Mouse (Mus musculus): ENCODE measurements around the gene 4930455H04Rik. TPM values are rescaled to one million over a fixed set of nuclear protein-coding genes. Genes with fewer than 3 reads are reported as not detected.

The 4930455H04Rik gene
- polyA plus RNA-seq, 1 experiment from 2014 or later = not detected

GRCm38 (mm10) chr3:116943422-116943821, 24.6 kb upstream of the 4930455H04Rik start:
- Histone ChIP-seq H3K36me3 (ENCODE audit: insufficient read depth, low read length) (no peaks in the 10 kb centered on the region), H3K4me2 (replicated peaks; ENCODE audit: low read depth, low read length) (no peak overlapping the region), H3K27ac (ENCODE audit: low read length) (no peak overlapping the region), H3K9me3 (ENCODE audit: low read length) (peaks cover 4% of the 10 kb centered on the region; the same call in 1 of the 2 replicates), H3K4me1 (ENCODE audit: insufficient read depth, low read length) (no peaks in the 10 kb centered on the region), H3K27me3 (ENCODE audit: insufficient read depth, low read length) (no peaks in the 10 kb centered on the region), H3K4me3 (ENCODE audit: low read length) (no peak overlapping the region), H3K9ac (replicated peaks; ENCODE audit: low read length) (no peak overlapping the region)
- 71% methylated on average over 4 of the region's 4 CpGs for WGBS
- no peak for ATAC-seq (ENCODE audit: low FRiP score, low TSS enrichment)

GRCm38 (mm10) chr3:116946476-116946875, 21.6 kb upstream of the 4930455H04Rik start:
- Histone ChIP-seq H3K4me1 (ENCODE audit: insufficient read depth, low read length) (no peaks in the 10 kb centered on the region), H3K4me3 (ENCODE audit: low read length) (no peak overlapping the region), H3K9me3 (ENCODE audit: low read length) (no peaks in the 10 kb centered on the region), H3K36me3 (ENCODE audit: insufficient read depth, low read length) (no peaks in the 10 kb centered on the region), H3K9ac (replicated peaks; ENCODE audit: low read length) (no peak overlapping the region), H3K27ac (ENCODE audit: low read length) (no peak overlapping the region), H3K27me3 (ENCODE audit: insufficient read depth, low read length) (no peaks in the 10 kb centered on the region), H3K4me2 (replicated peaks; ENCODE audit: low read depth, low read length) (no peak overlapping the region)
- no peak for ATAC-seq (ENCODE audit: low FRiP score, low TSS enrichment)
- 63% methylated on average over 4 of the region's 4 CpGs for WGBS

- Histone ChIP-seq H3K36me3 (ENCODE audit: insufficient read depth, low read length) (no peaks in the 10 kb centered on the region), H3K9ac (replicated peaks; ENCODE audit: low read length) (no peak overlapping the region), H3K4me1 (ENCODE audit: insufficient read depth, low read length) (no peaks in the 10 kb centered on the region), H3K27ac (ENCODE audit: low read length) (no peak overlapping the region), H3K4me2 (replicated peaks; ENCODE audit: low read depth, low read length) (no peak overlapping the region), H3K9me3 (ENCODE audit: low read length) (no peaks in the 10 kb centered on the region), H3K4me3 (ENCODE audit: low read length) (no peak overlapping the region), H3K27me3 (ENCODE audit: insufficient read depth, low read length) (no peaks in the 10 kb centered on the region)
- WGBS = 87% methylated on average over 6 of the region's 6 CpGs
- ATAC-seq (ENCODE audit: low FRiP score, low TSS enrichment) = no peak
Observed at GRCm38 (mm10) chr3:116950665-116951115, 17.4 kb upstream of the 4930455H04Rik start.

- ATAC-seq (ENCODE audit: low FRiP score, low TSS enrichment) = no peak
- Histone ChIP-seq H3K36me3 (ENCODE audit: insufficient read depth, low read length) (no peaks in the 10 kb centered on the region), H3K4me2 (replicated peaks; ENCODE audit: low read depth, low read length) (no peak overlapping the region), H3K9me3 (ENCODE audit: low read length) (no peaks in the 10 kb centered on the region), H3K4me3 (ENCODE audit: low read length) (no peak overlapping the region), H3K27me3 (ENCODE audit: insufficient read depth, low read length) (no peaks in the 10 kb centered on the region), H3K9ac (replicated peaks; ENCODE audit: low read length) (no peak overlapping the region), H3K27ac (ENCODE audit: low read length) (no peak overlapping the region), H3K4me1 (ENCODE audit: insufficient read depth, low read length) (no peaks in the 10 kb centered on the region)
- WGBS = 88% methylated on average over 3 of the region's 3 CpGs
Observed at GRCm38 (mm10) chr3:116951489-116951888, 16.6 kb upstream of the 4930455H04Rik start.

- Histone ChIP-seq H3K9me3 (ENCODE audit: low read length) (no peaks in the 10 kb centered on the region), H3K9ac (replicated peaks; ENCODE audit: low read length) (no peak overlapping the region), H3K27ac (ENCODE audit: low read length) (no peak overlapping the region), H3K36me3 (ENCODE audit: insufficient read depth, low read length) (no peaks in the 10 kb centered on the region), H3K4me3 (ENCODE audit: low read length) (no peak overlapping the region), H3K27me3 (ENCODE audit: insufficient read depth, low read length) (no peaks in the 10 kb centered on the region), H3K4me1 (ENCODE audit: insufficient read depth, low read length) (no peaks in the 10 kb centered on the region), H3K4me2 (replicated peaks; ENCODE audit: low read depth, low read length) (no peak overlapping the region)
- 82% methylated on average over 8 of the region's 8 CpGs for WGBS
- ATAC-seq (ENCODE audit: low FRiP score, low TSS enrichment) = no peak
Observed at GRCm38 (mm10) chr3:116952242-116952899, 15.7 kb upstream of the 4930455H04Rik start.

GRCm38 (mm10) chr3:116953366-116953765, 14.7 kb upstream of the 4930455H04Rik start:
- no peak for ATAC-seq (ENCODE audit: low FRiP score, low TSS enrichment)
- H3K27ac ChIP-seq (ENCODE audit: low read length) = no peak overlapping the region
- no peak overlapping the region for H3K4me2 ChIP-seq (replicated peaks; ENCODE audit: low read depth, low read length)
- H3K9me3 ChIP-seq (ENCODE audit: low read length) = no peaks in the 10 kb centered on the region
- no peaks in the 10 kb centered on the region for H3K4me1 ChIP-seq (ENCODE audit: insufficient read depth, low read length)
- H3K9ac ChIP-seq (replicated peaks; ENCODE audit: low read length) = no peak overlapping the region
- H3K36me3 ChIP-seq (ENCODE audit: insufficient read depth, low read length) = no peaks in the 10 kb centered on the region
- H3K27me3 ChIP-seq (ENCODE audit: insufficient read depth, low read length) = no peaks in the 10 kb centered on the region
- H3K4me3 ChIP-seq (ENCODE audit: low read length) = no peak overlapping the region
- WGBS = 81% methylated on average over 6 of the region's 6 CpGs

GRCm38 (mm10) chr3:116955061-116955460, 13.0 kb upstream of the 4930455H04Rik start:
- no peaks in the 10 kb centered on the region for H3K36me3 ChIP-seq (ENCODE audit: insufficient read depth, low read length)
- H3K4me2 ChIP-seq (replicated peaks; ENCODE audit: low read depth, low read length) = no peak overlapping the region
- no peak overlapping the region for H3K9ac ChIP-seq (replicated peaks; ENCODE audit: low read length)
- no peaks in the 10 kb centered on the region for H3K27me3 ChIP-seq (ENCODE audit: insufficient read depth, low read length)
- no peak overlapping the region for H3K27ac ChIP-seq (ENCODE audit: low read length)
- no peaks in the 10 kb centered on the region for H3K4me1 ChIP-seq (ENCODE audit: insufficient read depth, low read length)
- ATAC-seq (ENCODE audit: low FRiP score, low TSS enrichment) = no peak
- no peak overlapping the region for H3K4me3 ChIP-seq (ENCODE audit: low read length)
- 71% methylated on average over 6 of the region's 6 CpGs for WGBS
- H3K9me3 ChIP-seq (ENCODE audit: low read length) = no peaks in the 10 kb centered on the region

GRCm38 (mm10) chr3:116960414-116960813, 7.7 kb upstream of the 4930455H04Rik start:
- H3K4me1 ChIP-seq (ENCODE audit: insufficient read depth, low read length) = no peaks in the 10 kb centered on the region
- no peaks in the 10 kb centered on the region for H3K9me3 ChIP-seq (ENCODE audit: low read length)
- H3K36me3 ChIP-seq (ENCODE audit: insufficient read depth, low read length) = no peaks in the 10 kb centered on the region
- WGBS = 81% methylated on average over 2 of the region's 2 CpGs
- H3K27me3 ChIP-seq (ENCODE audit: insufficient read depth, low read length) = no peaks in the 10 kb centered on the region
- no peak overlapping the region for H3K27ac ChIP-seq (ENCODE audit: low read length)
- no peak for ATAC-seq (ENCODE audit: low FRiP score, low TSS enrichment)
- no peak overlapping the region for H3K9ac ChIP-seq (replicated peaks; ENCODE audit: low read length)
- H3K4me3 ChIP-seq (ENCODE audit: low read length) = no peak overlapping the region
- no peak overlapping the region for H3K4me2 ChIP-seq (replicated peaks; ENCODE audit: low read depth, low read length)

- no peaks in the 10 kb centered on the region for H3K9me3 ChIP-seq (ENCODE audit: low read length)
- H3K4me1 ChIP-seq (ENCODE audit: insufficient read depth, low read length) = 0 out of 2 replicates have a peak, but pooled peaks cover under 1% of the 10 kb centered on the region
- WGBS = 71% methylated on average over 15 of the region's 15 CpGs
- no peak overlapping the region for H3K4me3 ChIP-seq (ENCODE audit: low read length)
- H3K27ac ChIP-seq (ENCODE audit: low read length) = no peak overlapping the region
- H3K27me3 ChIP-seq (ENCODE audit: insufficient read depth, low read length) = no peaks in the 10 kb centered on the region
- no peak overlapping the region for H3K4me2 ChIP-seq (replicated peaks; ENCODE audit: low read depth, low read length)
- no peak overlapping the region for H3K9ac ChIP-seq (replicated peaks; ENCODE audit: low read length)
- no peaks in the 10 kb centered on the region for H3K36me3 ChIP-seq (ENCODE audit: insufficient read depth, low read length)
- no peak for ATAC-seq (ENCODE audit: low FRiP score, low TSS enrichment)
Observed at GRCm38 (mm10) chr3:116961354-116962142, 6.5 kb upstream of the 4930455H04Rik start.

- no peak overlapping the region for H3K4me2 ChIP-seq (replicated peaks; ENCODE audit: low read depth, low read length)
- no peaks in the 10 kb centered on the region for H3K36me3 ChIP-seq (ENCODE audit: insufficient read depth, low read length)
- H3K4me3 ChIP-seq (ENCODE audit: low read length) = no peak overlapping the region
- no peak overlapping the region for H3K9ac ChIP-seq (replicated peaks; ENCODE audit: low read length)
- H3K9me3 ChIP-seq (ENCODE audit: low read length) = no peaks in the 10 kb centered on the region
- no peak for ATAC-seq (ENCODE audit: low FRiP score, low TSS enrichment)
- H3K27me3 ChIP-seq (ENCODE audit: insufficient read depth, low read length) = no peaks in the 10 kb centered on the region
- H3K27ac ChIP-seq (ENCODE audit: low read length) = no peak overlapping the region
- 60% methylated on average over 4 of the region's 4 CpGs for WGBS
- peaks cover 7% of the 10 kb centered on the region; the same call in 1 of the 2 replicates for H3K4me1 ChIP-seq (ENCODE audit: insufficient read depth, low read length)
Observed at GRCm38 (mm10) chr3:116963213-116963612, 4.9 kb upstream of the 4930455H04Rik start.
